Mouse (Mus musculus) myocyte (in vitro differentiated cells): ENCODE results near the gene Casp7.

Source experiments
- CEBPB ChIP-seq: IDR thresholded peaks from 2 replicates; pipeline ENCODE4 v1.6.1; 2011; ENCODE audit warnings: mild to moderate bottlenecking, moderate library complexity; ENCODE audit not compliant: poor library complexity, insufficient read depth, severe bottlenecking
- E2F4 ChIP-seq: IDR thresholded peaks from one replicate; pipeline ENCODE4 v1.6.1; 2011; ENCODE audit warnings: mild to moderate bottlenecking, control low read depth, moderate library complexity; ENCODE audit not compliant: insufficient read depth
- MAX ChIP-seq: IDR thresholded peaks from one replicate; pipeline ENCODE4 v1.6.1; 2011; ENCODE audit warnings: low read depth, mild to moderate bottlenecking, control low read depth
- POLR2A ChIP-seq: IDR thresholded peaks from one replicate; pipeline ENCODE4 v1.6.1; 2011; ENCODE audit warnings: low read depth, mild to moderate bottlenecking, control low read depth, moderate library complexity; ENCODE audit not compliant: insufficient read length
- REST ChIP-seq: IDR thresholded peaks from one replicate; pipeline ENCODE4 v1.6.1; 2011; ENCODE audit warnings: mild to moderate bottlenecking, control low read depth, moderate library complexity; ENCODE audit not compliant: insufficient read depth, insufficient read length
- TCF12 ChIP-seq: IDR thresholded peaks from one replicate; pipeline ENCODE4 v1.6.1; 2011; ENCODE audit warnings: mild to moderate bottlenecking, control low read depth; ENCODE audit not compliant: poor library complexity, insufficient read depth, severe bottlenecking
- USF1 ChIP-seq: IDR thresholded peaks from one replicate; pipeline ENCODE4 v1.6.1; 2011; ENCODE audit warnings: low read depth, mild to moderate bottlenecking, control low read depth, moderate library complexity

- no peak for TF ChIP-seq E2F4
- TF ChIP-seq POLR2A: no peak
- TF ChIP-seq USF1: no peak
- TF ChIP-seq REST: no peak
- no peak for TF ChIP-seq CEBPB
- no peak for TF ChIP-seq MAX
- TF ChIP-seq TCF12: no peak
Measured at GRCm38 (mm10) chr19:56455369-56455768, 58.4 kb downstream of the Casp7 start.
